Mouse (Mus musculus): ENCODE results near the gene Sbno2.
A peak's percentile ranks its signal among the peaks of the same experiment; 100 is the strongest.

The Sbno2 gene

DNA sequence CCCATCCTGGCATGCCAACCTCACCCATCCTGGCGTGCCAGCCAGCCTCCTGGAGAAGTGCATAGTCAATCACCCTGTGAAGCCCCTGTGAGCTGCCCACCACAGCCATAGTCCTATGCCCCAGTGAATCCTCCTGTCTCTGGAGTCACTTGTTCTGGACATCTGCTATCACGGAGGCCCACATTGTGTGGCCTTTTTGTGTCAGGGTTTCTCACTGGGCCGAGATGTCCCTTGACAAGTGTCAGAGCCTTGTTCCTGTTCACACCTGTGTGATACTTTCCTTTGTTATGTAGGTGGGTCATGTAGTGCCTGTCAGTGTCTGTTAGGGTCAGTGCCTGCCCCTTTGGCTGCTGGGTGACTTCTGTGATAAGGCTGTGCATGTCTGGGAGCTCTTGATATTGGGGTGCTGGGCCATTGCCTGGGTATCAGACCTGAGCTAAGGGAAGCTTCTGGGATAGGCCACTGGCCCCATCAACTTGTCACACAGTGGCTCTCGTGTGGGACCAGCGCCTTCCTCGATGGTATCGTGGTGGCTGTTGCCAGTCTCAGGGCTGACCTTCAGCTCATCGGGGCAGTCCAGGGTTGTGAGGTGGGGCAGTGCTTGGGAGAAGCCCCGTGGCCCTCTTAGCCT is 18.7 kb upstream of the Sbno2 start:
- no peak for DNase-seq (ENCODE audit: low spot score)

DNA sequence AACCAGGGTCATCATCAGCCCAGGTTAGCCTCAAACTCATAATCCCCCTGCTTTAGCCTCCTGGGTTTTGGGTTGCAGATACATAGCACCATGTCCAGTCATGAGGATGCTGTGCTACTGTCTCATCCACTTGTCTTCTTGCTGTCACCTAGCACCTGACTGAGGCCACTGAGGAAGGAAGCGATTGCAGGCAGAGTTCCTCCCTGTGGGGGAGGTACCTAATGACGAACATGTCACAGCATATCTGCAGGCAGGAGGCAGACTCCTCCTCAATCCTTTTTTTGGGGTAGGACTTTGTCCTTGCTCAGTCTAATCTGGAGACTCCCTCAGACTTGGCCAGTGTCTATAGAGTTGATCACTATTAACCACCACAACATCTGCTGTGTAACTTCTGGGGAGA is 16.3 kb upstream of the Sbno2 start:
- DNase-seq (ENCODE audit: low spot score): no peak

- no peak for DNase-seq (ENCODE audit: low spot score)
Measured at GRCm38 (mm10) chr10:80120146-80120545, 14.8 kb upstream of the Sbno2 start.

- DNase-seq (ENCODE audit: low spot score): no peak
Measured at GRCm38 (mm10) chr10:80118552-80118951, 13.2 kb upstream of the Sbno2 start.

GRCm38 (mm10) chr10:80117736-80118135 is 12.4 kb upstream of the Sbno2 start:
- DNase-seq (ENCODE audit: low spot score): no peak

GRCm38 (mm10) chr10:80116927-80117691 is 11.7 kb upstream of the Sbno2 start:
- no peak for DNase-seq (ENCODE audit: low spot score)

DNA sequence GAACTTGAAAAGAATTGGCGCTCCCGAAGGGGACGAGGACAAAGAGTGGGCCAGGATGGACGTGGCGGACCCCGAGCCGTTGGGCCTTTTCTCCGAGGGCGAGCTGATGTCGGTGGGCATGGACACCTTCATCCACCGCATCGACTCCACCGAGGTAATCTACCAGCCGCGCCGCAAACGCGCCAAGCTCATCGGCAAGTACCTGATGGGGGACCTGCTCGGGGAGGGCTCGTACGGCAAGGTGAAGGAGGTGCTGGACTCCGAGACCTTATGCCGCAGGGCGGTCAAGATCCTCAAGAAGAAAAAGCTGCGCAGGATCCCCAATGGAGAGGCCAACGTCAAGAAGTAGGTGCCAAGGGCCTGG is 11.2 kb upstream of the Sbno2 start:
- no peak for DNase-seq (ENCODE audit: low spot score)

GRCm38 (mm10) chr10:80115944-80116335 is 10.6 kb upstream of the Sbno2 start:
- no peak for DNase-seq (ENCODE audit: low spot score)

DNA sequence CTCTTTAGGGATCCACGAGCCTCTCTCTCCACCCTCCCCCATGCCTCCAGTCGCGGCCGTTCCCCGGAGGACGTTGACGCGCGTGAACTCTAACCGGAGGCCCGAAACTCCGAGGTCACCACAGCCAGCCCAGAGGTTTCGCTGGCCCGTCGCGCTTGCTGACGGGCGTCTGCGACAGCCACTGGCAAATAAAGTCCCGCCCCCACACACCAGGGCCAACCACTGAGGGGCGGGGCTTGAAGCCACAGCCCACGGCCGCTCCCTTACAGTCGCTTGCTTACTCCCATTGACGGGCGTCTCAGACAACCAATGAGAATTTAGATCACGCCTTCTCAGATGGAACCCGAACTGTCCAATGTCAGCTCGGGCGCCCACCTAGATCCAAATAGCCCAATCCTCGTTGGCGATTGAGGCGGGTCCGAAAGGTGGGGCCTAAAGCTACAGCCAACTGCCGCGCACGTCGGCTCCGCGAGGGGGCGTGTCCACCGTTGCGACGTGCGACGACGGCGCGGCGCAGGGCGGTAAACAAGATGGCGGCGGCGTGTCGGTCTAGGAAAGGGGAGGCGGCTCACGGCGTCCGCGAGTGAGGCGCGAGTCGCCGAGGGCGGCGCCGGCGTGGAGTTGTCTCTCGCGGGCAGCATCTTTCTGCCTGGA is 10.0 kb upstream of the Sbno2 start, which contains the start of gene Stk11:
TSS of gene Stk11 (plus strand) at position 514 of the 654 bp plus-strand sequence.
- peak; percentile 96 for DNase-seq (ENCODE audit: low spot score)

DNA sequence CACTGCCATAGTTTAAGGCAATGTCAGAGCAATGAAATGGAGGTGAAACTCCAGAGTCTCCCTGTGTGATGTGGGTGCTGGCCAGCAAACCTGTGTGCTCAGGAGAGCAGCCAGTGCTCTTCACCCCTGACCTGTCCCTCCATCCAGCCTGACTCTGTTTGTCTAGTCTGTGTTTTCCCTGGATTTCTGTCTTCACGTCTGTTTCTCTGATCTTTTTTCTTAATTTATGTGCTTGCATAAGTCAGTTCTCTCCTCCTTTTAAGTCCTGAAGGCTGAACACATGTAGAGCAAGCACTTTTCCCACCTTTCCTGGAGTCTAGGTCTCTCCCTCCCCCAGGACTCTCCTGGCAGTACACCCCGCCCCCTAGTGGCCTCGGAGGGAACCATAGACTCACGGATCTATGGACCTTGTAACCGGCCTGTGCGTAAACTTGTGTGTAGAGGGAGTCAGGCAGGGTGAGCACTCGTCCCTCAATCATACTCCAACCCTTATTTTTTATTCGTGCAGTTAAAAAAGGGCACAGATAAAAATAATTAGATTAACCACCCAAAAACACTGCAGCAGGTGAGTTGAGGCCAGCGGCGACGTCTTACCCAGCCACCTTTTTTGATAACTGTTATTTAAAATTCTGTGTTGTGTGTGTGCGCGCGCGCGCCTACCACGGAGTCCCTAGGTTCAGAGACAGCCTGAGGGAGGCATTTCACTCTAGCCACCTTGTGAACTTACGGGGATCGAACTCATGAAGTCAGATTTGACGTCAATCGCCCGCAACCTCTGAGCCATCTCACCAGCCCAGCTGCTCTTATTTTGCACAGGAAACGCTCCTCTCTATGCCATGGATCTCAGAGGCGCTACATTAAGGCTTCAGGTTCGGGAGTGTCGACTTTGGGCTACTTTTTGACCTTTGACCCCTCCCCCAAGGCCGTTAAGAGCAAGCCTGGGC is 9.2 kb upstream of the Sbno2 start:
- DNase-seq (ENCODE audit: low spot score): peak; percentile 94

DNA sequence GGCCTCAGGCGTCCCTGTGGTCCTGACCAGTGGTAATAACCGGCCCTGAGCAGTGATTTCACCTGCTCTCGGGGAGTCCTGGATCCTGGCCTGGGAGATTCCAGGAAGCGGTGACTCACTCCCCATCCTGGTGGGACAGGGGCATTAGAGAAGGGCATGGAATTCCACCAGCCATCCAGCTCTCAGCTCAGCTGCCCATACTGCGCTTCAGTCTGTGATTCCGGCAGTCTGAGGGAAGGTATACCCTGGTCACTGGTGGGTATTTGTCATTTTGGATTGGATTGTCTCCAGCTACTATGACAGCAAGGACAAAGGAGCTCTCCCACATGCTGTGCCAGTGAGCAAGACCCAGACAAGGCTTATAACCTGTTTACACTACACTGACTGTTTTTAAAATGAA is 2.3 kb upstream of the Sbno2 start:
- no peak for DNase-seq (ENCODE audit: low spot score)

- DNase-seq (ENCODE audit: low spot score): no peak
Measured at GRCm38 (mm10) chr10:80105926-80106325, 555 bp upstream of the Sbno2 start.

GRCm38 (mm10) chr10:80104181-80104580 is 1.2 kb downstream of the Sbno2 start:
- DNase-seq (ENCODE audit: low spot score): no peak

DNA sequence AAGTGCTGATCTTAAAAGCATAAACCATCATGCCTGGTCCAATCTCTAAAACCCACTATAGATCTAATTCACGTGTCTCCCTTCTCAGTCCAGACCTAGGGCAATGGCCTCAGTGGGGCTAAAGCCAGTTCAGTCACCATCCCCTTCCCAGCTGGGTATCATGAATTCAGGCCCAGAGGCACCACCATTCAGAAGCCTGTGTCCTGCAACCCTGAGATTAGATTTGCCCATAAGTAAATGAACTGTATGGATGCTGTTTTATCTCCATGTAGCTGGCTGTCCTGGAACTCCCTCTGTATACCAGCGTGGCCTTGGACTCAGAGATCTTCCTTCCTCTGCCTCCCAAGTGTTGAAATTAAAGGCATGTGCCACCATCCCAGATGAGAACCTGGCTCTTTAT is 2.3 kb downstream of the Sbno2 start:
- DNase-seq (ENCODE audit: low spot score): no peak

DNA sequence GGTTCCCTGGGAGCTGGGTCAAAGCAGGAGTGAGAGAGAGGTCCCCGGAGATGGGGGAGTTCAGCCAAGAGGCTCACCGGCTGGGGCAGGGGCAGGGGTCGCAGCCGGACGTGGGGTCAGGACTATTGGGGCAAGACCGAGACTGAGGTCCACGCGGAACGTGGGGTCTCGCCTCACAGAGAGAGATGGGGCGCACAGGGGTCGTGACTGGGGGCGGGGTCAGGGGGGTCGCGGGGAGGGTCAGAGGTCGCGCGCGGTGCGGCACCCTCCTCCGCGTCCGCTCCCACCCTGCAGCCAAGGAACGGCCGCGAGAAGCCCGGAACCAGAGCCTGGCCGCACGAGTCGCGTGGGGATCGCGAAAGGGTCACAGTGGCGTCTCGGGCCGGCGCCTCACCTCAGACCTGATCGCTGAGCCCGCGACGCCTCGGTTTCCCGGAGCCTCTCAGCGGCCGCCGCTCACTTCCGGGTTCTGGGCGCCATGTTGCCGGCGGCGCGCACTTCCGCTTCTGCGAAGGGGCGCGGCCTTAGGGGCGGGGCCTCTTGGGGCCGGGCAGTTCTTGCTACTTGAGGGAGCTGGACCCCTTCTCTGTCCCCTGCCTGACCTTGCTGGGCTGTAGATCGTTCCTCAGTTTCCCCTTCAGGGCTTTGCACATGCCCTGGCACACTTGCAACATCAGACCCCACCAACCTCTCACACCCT is 3.0 kb downstream of the Sbno2 start:
- DNase-seq (ENCODE audit: low spot score): peak; percentile 90

DNA sequence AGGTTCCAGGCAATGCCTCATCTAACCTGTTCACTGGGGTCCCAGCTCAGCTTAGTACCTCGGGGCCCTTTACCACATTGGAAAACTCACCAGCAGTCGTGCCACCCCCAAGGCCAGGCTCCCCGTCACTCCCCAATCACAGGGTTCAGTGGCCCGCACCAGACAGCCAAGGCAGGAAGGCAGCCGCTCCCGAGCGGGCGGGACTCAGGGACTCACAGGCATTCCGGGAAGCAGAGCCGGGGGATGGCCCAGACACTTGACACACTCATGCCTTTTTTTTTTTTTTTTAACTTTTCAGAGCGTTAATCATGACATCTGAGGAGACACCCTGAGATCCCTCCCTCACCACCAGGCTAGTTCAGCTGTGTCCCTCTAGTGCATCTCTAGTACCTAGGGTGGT is 4.4 kb downstream of the Sbno2 start:
- peak; percentile 44 for DNase-seq (ENCODE audit: low spot score)

DNA sequence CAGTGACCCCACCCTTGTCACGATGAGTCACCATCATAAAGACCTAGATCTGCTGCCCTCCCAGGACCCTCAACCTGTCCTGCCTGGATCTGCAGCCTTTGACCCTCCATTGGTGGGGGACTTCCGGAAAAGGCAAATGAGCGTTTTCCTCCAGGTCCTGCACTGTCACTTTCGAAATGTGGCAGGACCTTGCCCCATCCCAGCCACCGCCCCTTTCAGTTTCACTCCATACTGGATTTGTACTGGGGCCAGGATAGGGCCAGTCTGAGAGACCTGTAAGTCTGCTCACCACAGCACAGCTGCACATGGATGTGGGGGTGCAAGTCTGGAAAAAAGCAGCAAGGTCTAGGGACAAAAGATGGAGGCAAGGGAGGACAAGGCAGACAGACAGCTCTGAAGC is 6.7 kb downstream of the Sbno2 start:
- no peak for DNase-seq (ENCODE audit: low spot score)

GRCm38 (mm10) chr10:80097275-80097674 is 8.1 kb downstream of the Sbno2 start:
- peak; percentile 43 for DNase-seq (ENCODE audit: low spot score)

- DNase-seq (ENCODE audit: low spot score): no peak
Measured at GRCm38 (mm10) chr10:80095547-80095946, 9.8 kb downstream of the Sbno2 start.

DNA sequence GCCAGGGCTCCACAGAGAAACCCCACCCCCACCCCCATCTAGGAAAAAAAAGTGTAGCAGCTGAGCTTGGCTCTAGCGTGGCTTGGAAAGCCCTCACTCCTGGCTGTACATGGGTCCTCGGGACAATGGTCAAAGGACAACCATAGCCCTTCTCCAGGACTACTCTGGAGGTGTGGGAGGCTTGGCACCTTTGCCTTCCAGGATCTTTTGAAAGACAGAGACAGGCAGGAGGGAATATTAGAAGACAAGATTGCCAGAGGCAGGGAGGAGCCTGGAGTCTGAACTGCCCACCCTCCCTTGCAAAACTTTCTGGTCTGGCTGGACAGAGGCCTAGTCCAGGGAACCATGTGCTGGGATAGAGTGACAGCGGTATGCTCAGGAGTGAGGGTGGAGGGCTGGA is 10.7 kb downstream of the Sbno2 start:
- no peak for DNase-seq (ENCODE audit: low spot score)

DNA sequence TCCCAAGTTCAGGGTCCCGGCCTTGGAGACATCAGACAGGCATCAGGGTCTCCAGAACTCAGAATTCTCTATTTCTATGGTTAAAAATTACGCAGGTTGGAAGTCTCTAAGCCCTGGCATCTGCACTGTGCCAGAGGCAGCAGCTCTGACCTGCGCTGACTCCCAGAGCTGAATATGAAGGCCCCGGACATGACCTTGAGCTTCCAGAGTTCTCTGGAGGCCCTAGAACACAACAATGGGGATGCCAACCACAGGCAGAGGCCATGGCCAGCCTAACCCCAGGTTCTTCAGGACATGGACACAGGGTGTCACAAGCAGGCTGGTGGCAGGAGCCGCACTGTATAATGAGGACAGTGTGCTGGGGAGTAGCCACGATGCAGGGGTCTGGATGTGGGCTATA is 11.3 kb downstream of the Sbno2 start:
- DNase-seq (ENCODE audit: low spot score): no peak

- no peak for DNase-seq (ENCODE audit: low spot score)
Measured at GRCm38 (mm10) chr10:80092690-80093089, 12.7 kb downstream of the Sbno2 start.

Measured in urinary bladder, postnatal 25 days (tissue).